Mouse (Mus musculus) urinary bladder, adult 18-20 months (tissue): ENCODE data around the gene Myh9.
A peak's percentile ranks its signal among the peaks of the same experiment; 100 is the strongest.

ENCODE experiments used
- DNase-seq, 2 experiments: peaks; one replicate each; pipeline ENCODE4 v3.0.0; 2022; ENCODE audit warnings: low spot score in 2 of 2, mixed read lengths in 2 of 2

Myh9 gene

DNA sequence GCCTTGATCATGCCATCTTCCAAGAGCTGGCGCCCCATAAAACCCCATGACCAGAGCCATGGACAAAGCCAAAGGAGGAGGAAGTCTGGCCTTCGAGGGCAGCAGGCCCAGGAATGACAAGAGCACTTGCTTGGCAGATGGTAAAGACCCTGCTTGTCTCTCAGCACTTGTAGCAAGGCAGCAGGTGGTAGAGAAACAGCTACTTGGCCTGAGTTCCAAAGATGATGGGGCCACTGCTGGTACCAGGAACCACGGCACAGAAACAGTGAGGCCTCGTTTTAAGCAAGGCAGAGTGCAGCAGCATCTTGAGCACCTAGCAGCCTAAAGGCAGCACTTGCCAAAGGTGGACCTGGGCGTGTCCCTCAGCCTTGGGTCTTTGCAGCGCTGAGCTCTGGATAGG is 53.6 kb downstream of the Myh9 start:
- DNase-seq = no peak

GRCm38 (mm10) chr15:77785807-77786206 is 56.2 kb downstream of the Myh9 start:
- DNase-seq = no peak

DNA sequence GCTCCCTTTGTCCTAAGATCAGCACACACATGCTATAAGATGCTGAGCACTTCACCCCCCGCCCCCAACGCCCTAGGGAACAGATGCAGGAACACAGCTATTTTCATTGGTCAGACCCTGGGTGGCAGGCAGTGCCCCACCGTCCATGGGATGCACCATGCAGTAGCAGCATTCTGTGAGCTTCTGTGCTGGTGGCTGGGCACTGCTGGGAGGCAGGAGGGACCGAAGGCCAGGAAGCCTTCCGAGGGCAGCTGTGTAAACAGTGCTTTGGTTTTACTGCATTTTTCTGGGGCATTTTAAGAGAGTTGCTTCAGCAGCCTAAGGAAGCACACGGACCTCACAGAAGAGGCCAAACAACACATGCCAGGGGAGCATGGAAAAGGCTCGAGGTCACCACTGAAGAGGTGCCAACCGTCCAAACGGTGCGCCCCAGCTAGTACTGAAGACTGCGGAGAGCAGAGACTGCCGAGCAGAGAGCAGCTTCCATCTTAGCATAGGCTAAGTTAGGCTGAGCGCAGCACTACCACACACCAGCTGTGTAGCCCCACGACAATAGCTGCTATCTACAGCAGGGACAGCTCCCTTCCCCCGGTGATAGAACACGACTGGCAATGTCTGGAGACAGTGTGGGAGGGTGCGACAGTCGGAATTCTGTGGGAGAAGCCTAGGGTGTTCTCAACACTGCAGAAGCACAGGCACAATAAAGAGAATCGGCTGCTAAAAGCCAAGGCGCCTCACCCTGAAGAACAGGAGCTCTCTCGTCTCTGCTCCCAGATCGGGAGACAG is 57.7 kb downstream of the Myh9 start:
- DNase-seq = no peak

DNA sequence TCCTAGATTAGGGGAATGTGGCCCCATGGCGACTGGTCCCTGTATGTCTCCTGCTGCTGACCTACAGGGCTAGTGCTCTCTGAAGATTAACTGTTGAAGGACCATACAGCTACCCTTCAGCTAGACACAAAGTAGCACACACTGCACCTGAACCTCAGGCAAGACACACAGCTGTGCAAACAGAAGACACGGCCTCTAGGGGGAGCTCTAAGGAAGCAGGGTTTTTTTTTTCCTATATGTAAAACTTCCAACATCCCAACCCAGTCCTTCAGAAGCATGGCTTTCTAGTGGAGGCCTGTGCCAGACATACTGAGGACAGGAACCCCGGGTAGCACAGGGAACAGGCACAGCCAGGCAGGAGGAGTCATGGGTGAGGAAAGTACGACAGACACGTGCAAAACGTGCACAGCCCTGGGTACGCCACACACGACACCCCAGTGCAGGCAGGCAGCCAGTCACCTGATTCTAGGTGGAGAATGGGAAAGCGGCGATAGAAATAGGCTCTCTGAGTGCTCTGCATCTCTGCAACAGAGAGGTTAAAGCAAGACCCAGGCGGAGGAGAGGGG is 59.4 kb downstream of the Myh9 start:
- DNase-seq = no peak

GRCm38 (mm10) chr15:77775186-77775963 is 66.6 kb downstream of the Myh9 start:
- peak; percentile 42 to 74 for DNase-seq

GRCm38 (mm10) chr15:77774303-77774702 is 67.7 kb downstream of the Myh9 start:
- no peak for DNase-seq

GRCm38 (mm10) chr15:77773099-77773915 is 68.7 kb downstream of the Myh9 start:
- DNase-seq = no peak

GRCm38 (mm10) chr15:77770942-77771341 is 71.0 kb downstream of the Myh9 start:
- DNase-seq = no peak

GRCm38 (mm10) chr15:77770341-77770740 is 71.6 kb downstream of the Myh9 start:
- no peak for DNase-seq

GRCm38 (mm10) chr15:77766981-77767380 is 75.0 kb downstream of the Myh9 start:
- DNase-seq = no peak

DNA sequence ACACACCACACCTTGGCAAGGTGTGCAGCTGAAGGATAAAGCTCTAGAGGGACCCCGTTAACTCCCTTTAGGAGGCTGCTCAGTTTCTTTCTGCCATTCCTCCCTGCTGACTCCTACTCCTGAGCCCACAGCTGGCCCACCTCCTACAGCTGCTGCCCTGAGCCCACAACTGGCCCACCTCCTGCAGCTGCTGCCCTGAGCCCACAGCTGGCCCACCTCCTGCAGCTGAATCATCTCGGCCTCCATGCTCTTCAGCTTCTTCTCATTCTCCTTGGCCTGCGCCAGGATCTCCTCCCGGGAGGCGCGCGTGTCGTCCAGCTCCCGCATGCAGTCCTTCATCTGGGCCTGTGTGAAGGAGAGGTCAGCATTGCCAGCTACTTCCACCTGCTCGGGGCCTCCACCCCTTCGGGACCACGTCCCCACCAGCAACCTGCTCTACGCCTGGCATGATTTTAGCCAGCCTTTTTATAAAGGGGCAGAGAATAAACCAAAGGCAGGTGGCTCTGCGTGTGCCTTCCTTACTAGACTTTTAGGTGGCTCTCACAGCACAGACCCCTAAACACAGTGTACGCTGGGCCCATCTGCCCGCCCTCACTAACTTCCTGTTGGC is 76.4 kb downstream of the Myh9 start:
- DNase-seq = no peak

DNA sequence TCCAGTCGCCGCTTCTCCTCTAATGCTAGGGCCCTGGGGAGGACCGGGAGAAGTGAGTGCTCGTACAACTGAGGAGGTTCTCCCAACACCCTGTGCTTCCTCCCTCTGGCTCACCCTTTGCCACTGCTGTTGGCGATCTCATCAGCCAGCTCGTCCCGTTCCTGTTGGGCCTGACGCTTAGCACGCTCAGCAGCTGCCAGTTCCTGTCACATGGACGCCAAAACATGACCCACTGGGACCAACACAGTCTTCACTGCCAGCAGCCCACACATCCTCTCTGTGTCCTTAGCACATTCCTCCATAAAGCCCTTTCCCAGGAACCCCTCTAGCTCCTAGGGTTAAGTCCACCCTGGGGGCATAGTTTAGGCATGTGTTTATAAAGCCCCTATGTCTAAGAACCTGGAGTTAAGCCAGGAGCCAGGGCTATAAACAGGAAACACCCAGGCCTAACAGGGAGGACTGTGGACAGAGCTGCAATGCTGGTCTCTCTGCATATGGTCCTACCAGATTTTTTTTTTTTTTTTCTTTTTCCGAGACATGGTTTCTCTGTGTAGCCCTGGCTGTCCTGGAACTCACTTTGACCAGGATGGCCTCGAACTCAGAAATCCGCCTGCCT is 77.5 kb downstream of the Myh9 start:
- no peak for DNase-seq

DNA sequence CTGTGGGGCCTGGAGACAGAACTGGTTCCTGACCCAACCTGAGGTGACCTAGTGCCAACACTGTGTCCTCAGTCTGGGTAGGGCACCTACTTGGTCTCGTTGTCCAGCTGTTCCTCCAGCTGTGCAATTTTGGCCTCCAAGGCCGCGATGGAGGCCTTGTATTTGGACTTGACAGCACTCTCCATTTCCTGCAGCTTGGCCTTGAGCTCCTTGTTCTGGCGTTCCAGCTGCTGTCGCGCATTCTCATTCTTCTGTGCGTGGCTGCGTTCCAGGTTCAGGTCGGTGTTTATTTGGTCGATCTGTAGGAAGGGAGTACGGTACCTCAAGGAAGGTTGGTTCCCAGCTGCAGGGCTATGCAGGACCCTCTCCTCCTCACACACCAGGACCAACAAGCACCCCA is 78.3 kb downstream of the Myh9 start:
- DNase-seq = no peak

GRCm38 (mm10) chr15:77763050-77763449 is 78.9 kb downstream of the Myh9 start:
- no peak for DNase-seq

GRCm38 (mm10) chr15:77761561-77762380 is 80.2 kb downstream of the Myh9 start:
- DNase-seq = no peak

- DNase-seq = no peak
Measured at GRCm38 (mm10) chr15:77761083-77761482, 80.9 kb downstream of the Myh9 start.

DNA sequence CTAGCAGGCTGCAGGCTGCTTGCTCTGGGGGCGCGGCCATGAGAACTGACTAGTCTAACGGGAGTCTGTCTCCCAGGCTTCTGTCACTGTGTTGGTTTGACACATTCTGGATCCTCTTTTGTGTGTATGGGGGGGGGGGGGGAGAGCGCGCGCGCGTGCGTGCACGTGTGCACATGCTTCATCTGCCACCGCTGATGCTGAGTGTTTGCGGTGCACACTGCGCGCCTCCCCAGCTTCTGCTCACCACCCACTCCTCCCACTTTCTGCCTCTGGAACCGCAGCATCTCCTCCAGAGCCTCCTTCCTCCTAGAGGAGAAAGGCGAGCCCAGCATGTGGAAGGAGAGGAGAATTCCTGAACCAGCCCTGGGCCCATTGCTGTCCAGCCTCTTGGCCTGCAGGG is 81.9 kb downstream of the Myh9 start:
- no peak for DNase-seq

DNA sequence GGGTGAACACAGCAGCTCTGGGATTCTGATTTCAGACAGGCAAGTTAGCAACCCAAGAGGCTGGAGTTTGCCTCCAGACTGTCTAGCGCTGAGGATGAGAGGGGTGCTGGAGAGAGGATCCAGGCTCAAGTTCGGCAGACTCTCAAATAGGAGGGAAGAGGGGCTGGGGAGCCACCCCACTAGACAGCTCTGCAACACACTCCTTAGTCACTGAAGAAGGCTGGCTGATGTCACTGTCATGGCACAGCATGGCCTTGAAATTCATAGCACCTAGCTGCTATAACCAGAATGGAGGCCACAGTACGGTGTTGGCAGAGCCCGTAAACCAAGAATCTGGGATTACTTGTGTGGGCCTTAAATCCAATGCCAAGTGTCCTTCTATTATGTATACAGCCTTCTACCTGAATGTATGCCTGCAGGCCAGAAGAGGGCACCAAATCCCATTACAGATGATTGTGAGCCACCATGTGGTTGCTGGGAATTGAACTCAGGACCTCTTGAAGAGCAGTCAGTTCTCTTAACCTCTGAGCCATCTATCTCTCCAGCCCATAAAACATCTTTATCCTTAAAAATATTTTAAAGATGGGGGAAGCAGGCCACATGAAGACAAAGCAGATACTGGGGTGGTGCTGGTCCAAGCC is 84.3 kb downstream of the Myh9 start:
- DNase-seq = no peak

DNA sequence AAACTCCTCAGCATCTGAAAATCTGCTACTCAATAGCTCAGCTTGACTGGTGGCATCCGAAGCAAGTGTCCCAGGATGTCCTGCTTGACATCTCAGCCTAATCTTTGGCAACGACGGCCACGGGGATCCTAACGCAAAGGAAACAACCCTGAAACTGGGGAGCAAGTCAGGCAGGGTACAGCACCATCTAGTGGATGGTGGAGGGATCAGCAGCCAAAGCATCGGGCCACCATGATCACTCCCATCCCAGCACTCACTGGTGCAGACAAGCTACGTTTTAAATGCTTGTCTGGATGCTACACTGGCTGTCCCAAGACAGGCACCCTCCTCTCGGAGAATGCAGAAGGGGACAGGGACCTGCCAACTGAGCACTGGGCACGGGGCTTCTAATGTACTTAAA is 85.1 kb downstream of the Myh9 start, which contains the start of gene Apol8:
Gene Apol8, minus strand, starts transcription at position 156 of the 400 bp plus-strand sequence.
- DNase-seq = no peak

DNA sequence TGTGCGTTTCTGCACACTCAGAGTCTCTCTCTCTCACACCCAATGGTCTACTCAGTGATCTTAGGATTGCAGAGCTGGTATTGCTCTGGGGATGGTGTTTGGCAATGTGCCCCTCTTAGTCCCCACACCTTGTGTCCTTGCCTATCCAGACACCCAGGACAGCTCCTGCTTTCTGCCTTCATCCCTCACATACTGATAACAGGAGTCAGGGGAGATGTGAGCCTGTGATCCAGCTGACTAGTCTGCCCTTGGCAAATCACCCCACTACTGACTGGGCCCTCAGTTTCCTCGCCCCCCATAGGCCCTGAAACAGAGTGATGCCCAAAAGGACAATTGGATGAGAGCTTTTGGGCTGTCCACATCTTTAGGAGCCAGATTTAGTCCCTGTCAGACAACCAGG is 85.9 kb downstream of the Myh9 start:
- no peak for DNase-seq
